Mouse (Mus musculus): ENCODE data around the gene Tor2a.

- TF ChIP-seq CTCF (IDR thresholded peaks at IDR 0.05; ENCODE audit: borderline replicate concordance, control insufficient read depth, extremely low read depth, insufficient read depth, low read length, poor library complexity) (no peak), POLR2A (IDR thresholded peaks at IDR 0.05; ENCODE audit: control insufficient read depth, extremely low read depth, insufficient read depth, low read length, poor library complexity) (no peak)
Observed at GRCm38 (mm10) chr2:32763353-32763752, 6.3 kb downstream of the Tor2a start.

Measured in thymus, adult 2 months (tissue).